Mouse (Mus musculus): ENCODE measurements around the gene Adtrp.

DNA sequence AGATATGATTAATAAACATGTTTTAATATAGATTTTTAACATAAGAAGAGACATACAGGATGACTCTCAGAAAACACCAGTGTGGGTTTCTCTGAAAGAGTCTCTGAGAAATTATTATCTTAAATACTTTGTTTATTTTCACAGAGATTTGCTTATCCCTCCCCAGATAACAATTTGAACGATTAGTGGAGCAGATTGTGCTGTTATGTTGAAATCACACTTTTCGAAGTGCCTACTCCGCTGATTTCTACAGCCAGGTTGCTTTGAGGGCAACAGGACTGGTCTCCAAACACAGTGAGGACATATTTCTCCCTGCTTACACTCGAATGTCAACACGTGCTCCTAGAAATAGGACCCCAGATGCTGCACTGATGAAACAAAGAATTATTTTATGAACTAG, 2.5 kb downstream of the Adtrp start:
- TF ChIP-seq CTCF (IDR thresholded peaks at IDR 0.05; ENCODE audit: insufficient read depth, low read depth, low read length) (no peak), POLR2A (IDR thresholded peaks at IDR 0.05; ENCODE audit: insufficient read depth, low read depth, low read length) (no peak)

Data from olfactory bulb, adult 2 months (tissue).